Mouse (Mus musculus) kidney, adult 18-20 months (tissue): ENCODE data around the gene Col8a2.

Experiments used
- DNase-seq: peaks from one replicate; pipeline ENCODE4 v3.0.0; 2021

Gene Col8a2

DNA sequence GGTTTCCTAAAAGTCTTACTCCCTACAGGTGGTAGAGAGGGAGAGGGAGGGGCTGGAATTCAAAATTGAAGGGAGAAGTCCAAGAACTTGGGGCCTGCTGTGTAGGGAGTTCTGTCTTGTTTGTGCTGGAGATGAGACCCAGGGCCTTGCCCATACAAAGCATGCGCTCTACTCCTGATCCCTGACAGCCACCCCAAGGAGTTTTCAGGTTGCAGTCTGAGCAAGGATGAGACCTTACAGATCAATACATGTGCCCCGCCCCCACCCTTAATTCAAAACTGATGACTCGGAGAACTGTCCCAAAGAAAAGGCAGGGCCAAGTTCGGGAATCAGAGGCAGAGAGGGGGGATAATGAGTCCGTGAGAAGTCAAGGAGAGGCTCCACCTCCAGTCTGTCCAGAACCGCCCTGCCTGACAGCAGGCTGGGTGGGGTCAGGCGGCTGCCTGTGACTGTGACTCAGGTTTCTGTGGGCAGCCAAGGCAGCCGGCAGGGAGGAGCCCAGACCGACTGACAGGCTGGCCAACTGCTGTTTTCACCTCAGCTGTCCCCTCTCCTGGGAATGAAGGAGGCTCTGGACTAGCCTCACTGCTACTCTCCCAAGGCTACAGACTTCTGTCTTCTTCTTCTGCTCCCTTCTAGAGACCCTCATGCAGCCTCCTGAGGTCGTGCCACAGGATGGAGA, 25.9 kb upstream of the Col8a2 start:
- DNase-seq = peak; percentile 55

- DNase-seq = no peak
Measured at GRCm38 (mm10) chr4:126261266-126261665, 25.3 kb upstream of the Col8a2 start.

DNA sequence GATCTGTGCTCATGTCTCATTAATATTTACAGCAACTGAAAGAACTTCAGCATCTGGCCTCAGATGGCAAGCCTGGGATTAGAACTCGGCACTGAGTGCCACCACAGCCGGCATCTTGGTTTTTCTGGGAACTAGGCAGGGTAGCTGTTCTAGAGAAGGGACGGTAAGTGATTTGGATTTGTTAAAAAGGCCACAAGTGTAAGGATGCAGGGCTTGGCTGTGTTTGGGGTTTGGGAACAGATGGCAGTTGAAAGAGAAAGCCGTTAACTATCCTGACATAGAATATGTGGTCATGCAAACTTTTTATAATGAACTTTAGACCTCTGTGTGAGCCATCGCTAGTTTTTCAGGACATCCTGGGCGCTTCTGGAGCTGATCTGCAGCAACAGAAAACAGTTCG, 24.9 kb upstream of the Col8a2 start:
- no peak for DNase-seq

GRCm38 (mm10) chr4:126262119-126262807, 24.3 kb upstream of the Col8a2 start, which contains the start of gene Trappc3:
Gene Trappc3, plus strand, starts transcription at chr4:126262325.
- DNase-seq = peak; percentile 100

DNA sequence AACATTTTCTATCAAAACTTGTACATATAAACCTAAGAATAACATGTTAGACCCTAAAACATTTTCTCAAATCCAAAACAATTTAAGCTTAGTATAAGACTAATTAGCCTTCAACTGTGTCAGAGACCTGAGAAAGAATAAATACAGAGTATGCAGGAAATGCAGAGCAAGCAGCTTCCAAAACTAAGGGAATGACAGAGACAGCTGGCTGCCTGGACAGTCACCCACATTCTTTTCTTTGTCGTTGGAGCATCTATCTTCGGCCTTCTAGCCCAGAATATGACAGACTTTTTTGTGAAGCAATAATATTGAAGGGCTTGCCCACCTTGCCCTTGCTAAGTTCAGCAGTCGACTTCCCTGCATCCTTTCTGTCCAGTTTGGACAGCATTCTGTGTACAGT, 17.3 kb upstream of the Col8a2 start:
- no peak for DNase-seq

GRCm38 (mm10) chr4:126273753-126274152, 12.8 kb upstream of the Col8a2 start:
- no peak for DNase-seq

GRCm38 (mm10) chr4:126275081-126275480, 11.5 kb upstream of the Col8a2 start:
- no peak for DNase-seq

DNA sequence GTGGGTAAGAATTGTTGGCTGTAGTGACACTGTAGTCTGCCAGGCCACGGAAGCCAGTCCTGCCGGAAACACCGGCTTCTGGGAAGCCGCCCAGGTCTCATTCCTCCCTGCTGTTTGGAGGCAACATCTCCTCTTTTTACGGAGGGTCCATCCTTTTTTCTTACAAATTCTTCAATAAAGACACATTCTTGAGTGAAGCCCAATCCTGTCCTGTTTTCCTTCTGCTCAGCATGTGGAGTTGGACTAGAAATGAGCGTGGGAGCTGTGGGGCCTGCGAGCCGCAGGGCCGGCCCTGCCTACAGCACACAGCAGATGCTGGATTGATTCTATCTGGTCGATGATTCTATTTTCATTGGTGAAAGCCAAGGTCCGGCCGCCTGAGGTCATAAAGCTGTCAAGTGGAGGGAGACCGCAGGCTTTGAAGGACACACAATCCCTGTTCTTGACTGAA, 10.9 kb upstream of the Col8a2 start:
- DNase-seq = no peak

DNA sequence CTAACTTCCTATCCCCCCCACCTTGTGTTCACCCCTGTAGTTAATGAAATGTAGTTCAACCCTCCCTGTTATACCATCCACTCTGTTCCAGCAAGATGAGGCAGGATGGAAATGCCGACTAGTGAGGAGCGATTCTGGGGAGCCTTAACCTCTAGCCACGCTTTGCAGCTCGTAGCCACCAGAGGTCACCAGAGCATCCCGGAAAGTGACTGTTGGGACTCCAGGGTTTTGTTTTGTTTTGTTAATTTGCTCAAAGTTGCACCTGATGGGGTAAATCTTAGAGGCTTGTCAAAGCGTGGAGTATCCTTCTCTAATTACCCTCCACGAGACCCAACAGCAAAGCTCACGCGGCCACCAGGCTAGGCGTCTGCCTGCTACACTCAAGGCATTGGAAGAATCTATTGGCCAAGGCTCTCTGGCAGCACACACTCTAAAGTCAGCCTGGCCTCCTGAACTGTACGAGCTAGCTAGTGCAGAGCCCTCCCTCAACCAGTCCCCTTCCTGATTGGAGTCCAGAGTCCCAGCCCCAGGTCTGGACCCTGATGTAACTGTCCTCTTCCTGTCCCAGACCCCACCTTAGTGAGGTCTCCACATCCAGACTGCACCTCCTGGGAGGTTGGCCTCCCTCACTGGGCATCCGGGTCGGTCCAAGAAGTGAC, 8.6 kb upstream of the Col8a2 start:
- DNase-seq = peak; percentile 57

- DNase-seq = no peak
Measured at GRCm38 (mm10) chr4:126278565-126278915, 8.1 kb upstream of the Col8a2 start.

DNA sequence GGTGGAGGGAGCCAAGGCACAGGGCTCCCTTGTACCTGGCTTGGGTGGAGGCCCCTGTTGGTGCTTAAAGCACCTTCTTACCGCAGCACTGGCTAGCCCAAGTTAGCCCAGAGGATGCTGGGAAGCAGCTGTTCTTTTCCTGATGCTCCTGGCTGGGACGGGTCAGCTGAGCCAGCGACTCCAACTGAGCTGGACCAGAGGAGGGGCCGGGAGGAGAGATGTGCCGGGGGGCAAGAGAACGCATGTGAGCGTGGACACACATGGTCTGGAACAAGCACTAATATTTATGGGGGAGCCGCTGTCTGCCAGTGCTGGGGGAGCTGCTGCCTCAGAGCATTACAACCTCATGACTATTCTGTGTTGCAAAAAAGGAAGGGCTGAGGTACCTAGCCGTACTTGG, 7.6 kb upstream of the Col8a2 start:
- DNase-seq = no peak

DNA sequence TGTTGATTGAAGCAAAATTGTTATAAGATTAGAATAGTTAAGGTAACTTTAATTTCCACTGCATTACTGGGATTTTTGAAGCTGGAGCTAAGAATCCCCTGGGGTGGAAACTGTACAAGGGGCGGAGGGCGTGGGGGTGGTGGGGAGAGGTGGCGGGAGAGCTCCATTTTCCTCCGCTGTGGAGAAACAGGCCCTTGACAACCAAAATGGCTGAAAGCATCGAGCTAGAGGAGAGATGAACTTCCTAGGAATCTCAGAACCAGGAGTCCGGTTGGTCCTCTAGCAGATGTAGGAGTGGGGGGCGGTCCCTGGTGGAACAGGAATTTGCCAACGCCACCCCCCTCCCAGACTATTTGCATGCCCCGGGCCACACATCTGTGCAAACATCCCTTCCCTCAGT, 4.9 kb upstream of the Col8a2 start:
- DNase-seq = no peak

DNA sequence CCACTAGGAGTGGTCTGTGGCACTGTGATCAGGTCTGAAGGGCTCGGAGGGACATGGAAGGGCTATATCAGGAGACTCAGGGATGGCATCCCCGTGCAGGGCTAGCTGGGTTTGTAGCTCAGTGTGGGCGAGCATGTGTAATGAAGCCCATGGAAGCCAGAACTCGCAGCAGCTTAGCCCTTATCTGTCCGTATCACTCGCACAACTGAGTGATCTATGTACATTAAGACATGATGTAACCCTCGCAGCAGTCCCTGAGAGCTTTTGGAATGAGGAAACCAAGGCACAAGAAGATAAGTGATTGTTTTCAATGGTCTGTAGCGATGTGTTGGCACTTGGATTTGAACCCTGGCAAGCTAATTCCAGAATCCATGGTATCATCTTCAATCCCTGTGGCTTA, 3.0 kb upstream of the Col8a2 start:
- DNase-seq = no peak

DNA sequence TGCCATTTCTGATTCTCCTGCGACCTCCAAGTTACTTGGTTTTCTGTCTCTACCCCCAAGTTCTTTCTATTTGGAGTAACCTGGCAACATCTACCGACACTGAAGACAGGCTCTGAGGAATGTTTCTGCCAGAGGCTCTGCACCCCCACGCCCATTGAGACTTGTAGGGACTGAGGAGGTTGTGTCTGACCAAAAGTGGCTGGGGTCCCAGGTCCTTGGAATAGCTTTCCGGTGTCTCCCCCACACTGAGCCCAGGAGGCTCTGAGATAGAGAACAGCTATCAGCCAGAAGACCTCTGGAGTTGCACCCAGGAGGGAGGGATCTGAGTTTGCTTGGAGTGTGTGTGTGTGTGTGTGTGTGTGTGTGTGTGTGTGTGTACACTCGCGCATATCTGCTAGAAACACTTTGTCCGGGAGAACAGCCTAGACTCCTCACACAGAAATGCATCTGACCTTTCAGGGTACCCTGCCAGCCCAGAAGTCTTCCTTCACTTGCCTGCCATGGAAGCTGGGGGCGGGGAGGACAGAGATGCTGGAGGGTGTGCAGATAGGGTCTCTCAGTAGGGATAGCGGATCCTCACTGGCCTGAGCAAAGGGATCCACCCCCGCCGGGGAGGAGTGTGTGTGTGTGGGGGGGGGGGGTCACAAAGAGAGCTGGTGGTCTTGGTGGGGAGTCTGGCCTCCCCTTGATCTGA, 856 bp downstream of the Col8a2 start:
- no peak for DNase-seq

DNA sequence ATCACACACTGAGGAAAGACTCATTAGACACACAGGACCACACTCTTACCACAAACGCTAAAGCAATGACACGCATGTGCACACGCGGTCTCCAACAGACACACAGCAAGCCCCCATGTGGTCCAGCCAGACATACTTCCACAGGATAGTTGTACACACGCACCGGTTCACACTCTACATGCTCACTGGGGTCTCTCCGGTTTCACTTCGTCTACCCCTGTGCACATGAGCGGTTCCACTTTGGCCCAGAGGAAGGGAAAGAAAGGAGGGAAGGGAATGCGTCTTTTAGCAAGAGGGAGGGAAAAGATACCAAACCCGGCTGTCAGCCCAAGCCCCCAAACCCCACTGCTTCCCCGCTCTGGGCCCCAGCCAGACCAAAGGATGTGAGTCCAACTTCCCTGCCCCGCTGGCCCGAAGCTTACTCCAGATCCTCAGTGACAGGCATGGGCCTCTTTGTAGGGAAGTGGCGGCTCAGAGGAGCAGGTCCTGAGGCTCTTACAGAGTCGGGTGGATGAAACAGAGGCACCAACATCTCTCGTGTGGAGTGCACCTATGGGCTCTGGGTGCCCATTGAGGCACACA, 1.6 kb downstream of the Col8a2 start:
- no peak for DNase-seq

GRCm38 (mm10) chr4:126290314-126290713, 3.7 kb downstream of the Col8a2 start:
- DNase-seq = no peak

- no peak for DNase-seq
Measured at GRCm38 (mm10) chr4:126291196-126291595, 4.6 kb downstream of the Col8a2 start.

DNA sequence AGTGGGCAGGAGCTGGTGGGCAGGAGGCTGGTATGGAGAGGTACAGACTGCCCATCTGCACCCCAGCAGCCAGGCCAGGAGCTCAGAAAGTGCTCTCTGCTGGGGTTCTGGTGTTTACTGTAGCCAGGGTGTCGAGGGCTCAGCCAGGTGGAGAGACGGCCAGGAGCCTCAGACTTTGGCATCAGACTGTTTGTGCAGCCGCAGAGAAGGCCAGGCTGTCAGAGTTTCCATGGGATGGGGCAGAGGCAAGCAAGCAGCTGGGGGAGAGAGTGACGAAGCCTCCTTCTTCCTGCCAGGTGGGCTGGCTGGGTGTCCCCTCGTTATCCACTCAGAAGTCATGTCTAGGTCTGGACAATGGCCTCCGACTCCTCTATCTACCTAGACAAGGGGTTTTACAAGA, 8.6 kb downstream of the Col8a2 start:
- no peak for DNase-seq

DNA sequence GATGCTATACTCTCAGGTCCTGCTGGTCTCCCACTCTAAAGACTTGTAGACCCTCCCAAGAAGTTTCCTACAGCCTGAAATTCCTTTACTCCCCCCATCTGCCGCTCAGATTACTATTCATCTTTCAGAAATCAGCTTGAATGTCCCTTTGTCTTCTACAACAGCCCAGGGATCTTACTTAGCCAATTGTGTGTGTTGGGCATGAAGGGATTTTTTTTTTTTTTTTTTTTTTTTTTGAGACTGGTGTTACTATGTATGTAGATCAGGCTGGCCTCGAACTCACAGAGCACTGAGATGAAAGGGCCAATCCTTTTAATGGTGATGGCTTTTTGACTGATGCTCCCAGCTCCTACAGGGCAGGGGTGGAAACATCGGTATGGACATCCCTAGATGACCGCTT, 9.3 kb downstream of the Col8a2 start:
- no peak for DNase-seq

DNA sequence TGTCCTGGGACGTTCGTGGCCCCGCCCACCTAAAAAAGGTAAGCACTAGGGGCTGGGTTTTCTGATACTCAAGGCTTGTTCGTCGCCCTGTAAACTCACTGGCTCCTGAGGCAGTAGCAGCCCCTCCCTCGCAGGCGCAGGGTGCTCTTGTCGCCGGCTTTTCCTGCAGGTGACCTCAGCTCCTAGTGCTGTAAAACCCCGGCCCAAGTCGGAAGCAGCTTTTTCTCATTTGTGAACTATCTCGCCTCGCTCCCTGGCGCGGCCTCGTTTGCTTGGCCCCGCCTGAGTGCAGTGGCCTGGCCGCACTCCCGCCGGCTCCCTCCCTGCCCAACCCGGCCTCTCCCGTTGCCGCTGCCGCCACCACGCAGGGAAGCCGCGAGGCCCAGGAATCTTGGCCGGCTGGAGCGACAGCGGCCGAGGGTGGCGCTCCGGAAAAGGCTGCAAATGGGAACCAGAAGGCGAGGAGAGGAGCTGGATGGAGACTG, 10.1 kb downstream of the Col8a2 start:
- DNase-seq = peak; percentile 67

DNA sequence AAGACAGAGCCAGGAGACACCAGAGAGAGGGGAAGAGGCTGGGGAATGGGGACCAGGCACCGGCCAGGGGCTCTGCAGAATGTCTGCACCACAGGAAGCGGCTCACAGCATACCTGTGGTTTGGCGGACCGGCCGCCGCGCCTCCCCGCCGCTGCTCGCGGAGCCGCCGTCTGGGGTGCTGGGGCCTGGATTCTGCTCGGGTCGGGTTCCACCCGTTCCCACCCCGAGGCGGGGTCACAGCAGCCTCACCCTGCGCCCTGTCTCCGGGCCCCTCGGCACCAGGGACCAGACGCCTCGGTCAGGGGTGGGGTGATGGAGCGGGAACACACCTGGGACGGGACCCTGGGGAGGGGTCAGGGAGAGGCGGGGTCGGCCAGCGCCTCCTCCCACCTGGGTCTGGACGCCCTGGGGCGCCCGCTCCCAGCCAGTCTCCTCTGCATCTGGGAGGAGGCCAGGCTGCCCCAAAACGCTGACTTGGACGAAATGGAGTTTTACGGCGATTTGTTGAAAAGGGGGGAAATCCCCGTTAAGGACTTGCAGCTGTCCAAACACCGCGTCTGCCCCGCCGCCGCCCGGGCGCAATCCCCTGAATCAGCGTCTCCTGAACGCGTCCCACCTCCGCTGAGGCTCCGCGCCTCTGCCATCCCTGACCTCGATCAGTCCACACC, 14.5 kb downstream of the Col8a2 start:
- no peak for DNase-seq

DNA sequence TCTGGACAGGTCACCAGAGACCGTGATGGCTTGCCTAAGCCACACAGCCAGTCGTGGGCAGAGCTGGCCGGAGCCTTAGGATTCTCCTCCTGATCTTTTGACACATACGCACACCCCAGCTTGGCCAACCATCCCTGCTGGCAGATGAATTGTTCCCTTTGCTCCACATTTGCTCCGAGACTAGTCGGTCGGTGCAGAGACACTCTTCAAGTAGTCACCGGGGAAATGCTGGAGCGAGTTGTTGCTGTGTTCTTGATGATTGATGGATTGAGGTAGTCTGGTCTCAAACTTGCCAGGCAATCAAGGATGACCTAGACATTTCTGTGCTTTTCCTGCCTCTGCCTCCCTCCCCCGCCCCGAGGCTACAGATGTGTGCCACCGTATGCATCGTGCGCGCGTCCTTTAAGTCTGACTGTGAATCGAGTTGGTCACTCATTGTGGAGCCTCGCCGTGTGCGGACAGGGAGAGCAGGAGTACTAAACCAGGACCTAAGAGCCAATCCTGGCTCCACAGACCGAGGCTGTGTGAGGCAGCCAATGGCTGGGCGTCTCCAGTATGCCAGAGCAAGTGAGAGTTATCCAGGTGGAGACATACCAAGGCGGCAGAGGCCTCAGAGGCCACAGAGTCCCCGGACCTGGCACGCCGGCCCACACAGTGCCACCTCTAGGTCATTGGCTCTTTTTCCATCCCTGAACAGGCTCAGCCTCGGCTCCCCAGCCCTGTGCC, 15.2 kb downstream of the Col8a2 start:
- DNase-seq = no peak
